Mouse (Mus musculus) heart, postnatal 25 days (tissue): Measurements from ENCODE around the gene 4930426L09Rik. TPM values are rescaled to one million over a fixed set of nuclear protein-coding genes. Genes with fewer than 3 reads are reported as not detected.
A peak's percentile ranks its signal among the peaks of the same experiment; 100 is the strongest.

Experiments used
- DNase-seq: peaks from one replicate; pipeline ENCODE4 v3.0.0; 2022; ENCODE audit warnings: low spot score
- intact Hi-C: fragments of 180-260 bp; cut with DNase I; formaldehyde crosslinking; loops from one replicate; pipeline ENCODE4 v1.15.1; 2025
- total RNA-seq, 2 experiments: library from RNA; stranded (reverse); gene quantifications; 2 replicates each; pipeline ENCODE4 v1.2.3; 2021

4930426L09Rik gene
- under 1 TPM in 1 of 2 experiments, not detected in 1; 0.17 TPM for total RNA-seq

GRCm38 (mm10) chr2:18998054-18998478, at the start of gene 4930426L09Rik, which contains the start of gene Pip4k2a:
4930426L09Rik (plus strand) TSS chr2:18998343.
Pip4k2a (minus strand) TSS chr2:18998126.
- DNase-seq = peak; percentile 90
- intact Hi-C loops = loop anchor here (5.0 to 10.0 kb wide), 6 partner anchors 46 to 411 kb away; partner anchors contain the start of gene Spag6

GRCm38 (mm10) chr2:18948741-18949140, 49.4 kb upstream of the 4930426L09Rik start:
- intact Hi-C loops = no loop called here
- DNase-seq = no peak

GRCm38 (mm10) chr2:18950758-18951157, 47.4 kb upstream of the 4930426L09Rik start:
- DNase-seq = no peak
- intact Hi-C loops = loop anchor here (5.0 kb wide), 1 partner anchor 47 kb away; the partner anchor contains the start of genes 4930426L09Rik and Pip4k2a

- intact Hi-C loops = loop anchor here (5.0 kb wide), 1 partner anchor 45 kb away; the partner anchor contains the start of genes 4930426L09Rik and Pip4k2a
Observed at GRCm38 (mm10) chr2:18952102-18952673, 46.0 kb upstream of the 4930426L09Rik start.

GRCm38 (mm10) chr2:18954422-18954821, 43.7 kb upstream of the 4930426L09Rik start:
- no peak for DNase-seq
- intact Hi-C loops = loop anchor here (5.0 kb wide), 1 partner anchor 43 kb away; the partner anchor contains the start of genes 4930426L09Rik and Pip4k2a

More at GRCm38 (mm10) chr2:18952102-18952673, 46.0 kb upstream of the 4930426L09Rik start:
- DNase-seq = no peak

DNA sequence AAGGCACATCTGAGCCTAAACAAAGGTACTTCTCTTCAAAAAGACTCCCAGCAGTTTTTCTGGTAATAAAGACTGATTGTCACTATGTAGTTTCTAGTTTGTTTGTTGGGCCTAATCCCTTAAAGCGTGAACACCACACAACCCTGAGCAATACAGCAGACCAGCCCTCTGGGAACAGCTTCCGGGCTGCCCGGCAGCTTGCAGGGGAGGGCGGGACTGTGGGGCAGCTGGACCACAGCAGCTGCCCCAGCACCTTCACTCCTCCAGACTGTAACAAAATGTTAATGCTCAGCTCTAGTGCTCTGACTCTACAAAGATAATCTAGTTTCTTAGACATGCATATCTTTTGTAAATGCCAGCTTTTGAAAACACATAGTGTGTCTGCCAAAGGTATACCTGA, 43.1 kb upstream of the 4930426L09Rik start:
- intact Hi-C loops = no loop called here
- DNase-seq = no peak

DNA sequence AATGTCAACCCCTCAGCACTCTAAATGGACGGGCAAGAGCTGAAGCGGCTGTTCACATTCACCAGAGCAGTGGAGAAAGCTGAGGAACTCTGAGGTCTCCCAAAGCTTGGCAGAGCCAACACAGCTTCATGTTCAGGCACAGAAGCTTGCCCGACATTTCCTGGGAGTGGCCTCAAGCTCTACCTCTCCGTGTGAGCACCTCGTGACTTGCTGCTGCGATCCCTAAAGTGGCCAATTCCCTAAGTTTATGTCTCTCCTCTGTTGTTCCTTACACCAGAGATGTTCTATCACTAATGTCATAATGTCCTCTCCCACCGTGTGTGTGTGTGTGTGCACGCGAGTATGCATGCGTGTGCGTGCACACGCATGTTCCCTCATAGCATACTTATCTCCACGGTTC, 42.5 kb upstream of the 4930426L09Rik start:
- intact Hi-C loops = no loop called here
- DNase-seq = no peak

- DNase-seq = no peak
- intact Hi-C loops = no loop called here
Observed at GRCm38 (mm10) chr2:18956424-18956823, 41.7 kb upstream of the 4930426L09Rik start.

DNA sequence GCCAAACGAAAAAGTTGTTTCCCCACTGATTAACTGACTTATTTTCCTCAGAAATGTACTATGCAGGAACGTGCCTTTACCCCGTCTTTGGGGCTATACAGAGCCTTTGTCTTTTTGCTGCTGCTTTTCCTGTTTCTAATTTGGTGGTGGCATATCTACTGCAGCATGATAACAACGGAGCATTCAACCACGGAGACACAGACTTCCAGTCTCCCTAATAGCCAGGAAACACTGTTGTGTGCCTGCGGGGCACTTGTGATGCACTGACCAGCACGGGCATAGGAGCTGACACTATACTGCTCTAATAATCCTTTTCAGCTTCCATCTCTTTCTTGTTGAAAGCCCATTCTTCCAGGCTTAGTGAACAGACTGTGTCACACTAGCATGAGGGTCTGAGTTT, 41.2 kb upstream of the 4930426L09Rik start:
- no peak for DNase-seq
- intact Hi-C loops = no loop called here

DNA sequence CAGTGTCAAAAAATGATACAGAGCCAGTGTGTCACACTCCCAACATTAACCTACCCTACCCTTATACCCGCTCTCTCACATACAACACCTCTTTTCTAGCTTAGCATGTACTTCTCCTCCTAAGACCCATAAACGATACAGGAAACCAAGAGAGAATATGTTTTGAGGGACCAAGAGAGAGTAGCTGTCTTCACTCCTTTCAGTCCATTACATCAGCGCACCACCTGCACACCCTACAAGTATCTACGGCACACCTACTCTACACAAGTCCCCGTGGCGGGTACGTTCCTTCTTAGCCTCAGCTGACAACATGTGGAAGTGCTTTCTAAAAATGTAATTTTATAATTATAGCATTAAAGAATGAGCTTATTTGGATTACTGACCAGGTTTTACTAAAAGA, 40.7 kb upstream of the 4930426L09Rik start:
- no peak for DNase-seq
- intact Hi-C loops = no loop called here

GRCm38 (mm10) chr2:18958044-18958443, 40.1 kb upstream of the 4930426L09Rik start:
- no peak for DNase-seq
- intact Hi-C loops = no loop called here

DNA sequence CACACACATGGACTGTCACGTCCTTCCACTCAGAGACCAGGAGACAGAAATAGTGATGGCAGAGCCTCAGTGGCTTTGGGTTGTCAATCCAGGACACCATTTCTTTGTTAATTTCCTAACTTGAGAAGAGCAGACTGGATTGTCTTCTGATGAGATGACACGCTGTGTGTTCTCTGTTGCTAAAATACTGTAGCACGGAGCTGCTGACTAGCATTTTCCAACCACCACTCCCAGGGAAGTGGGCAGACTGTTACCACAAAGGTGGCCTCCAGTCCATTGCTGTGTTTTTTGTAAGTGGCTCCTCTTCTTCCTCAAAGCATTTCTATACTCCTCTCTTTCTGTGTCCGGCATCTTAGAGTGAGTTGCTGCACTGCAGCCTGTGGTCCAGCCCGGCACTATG, 39.6 kb upstream of the 4930426L09Rik start:
- no peak for DNase-seq
- intact Hi-C loops = no loop called here

- DNase-seq = no peak
- intact Hi-C loops = no loop called here
Observed at GRCm38 (mm10) chr2:18959008-18959407, 39.1 kb upstream of the 4930426L09Rik start.

- DNase-seq = no peak
- intact Hi-C loops = no loop called here
Observed at GRCm38 (mm10) chr2:18959558-18959957, 38.6 kb upstream of the 4930426L09Rik start.

DNA sequence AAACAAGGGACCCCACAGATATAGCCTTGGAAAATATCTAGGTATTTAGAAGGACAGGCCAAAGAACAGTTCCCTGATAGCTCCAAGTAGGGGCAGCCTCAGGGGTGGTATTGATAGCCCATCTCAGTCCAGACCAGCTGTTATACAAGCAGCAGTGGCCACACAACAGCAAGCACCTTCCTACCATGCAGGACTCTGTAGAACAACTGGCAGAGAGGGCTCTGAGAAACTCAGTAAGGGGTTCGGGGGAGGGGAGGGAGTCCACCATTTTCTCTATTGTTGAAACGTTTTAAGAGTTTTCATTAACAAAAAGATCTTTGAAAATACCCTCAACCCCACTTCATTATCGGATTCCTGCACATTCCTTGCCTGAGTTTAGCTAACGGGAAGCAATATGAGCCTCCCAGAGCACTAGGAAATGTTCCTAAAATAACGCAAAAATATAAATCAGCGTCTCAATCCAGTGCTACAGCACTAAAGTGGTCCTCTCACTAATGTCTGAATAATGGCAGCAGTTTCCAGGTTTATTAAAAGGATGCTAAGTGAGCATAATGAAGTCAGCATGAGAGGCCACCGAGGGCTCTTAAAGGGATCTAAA, 37.7 kb upstream of the 4930426L09Rik start:
- DNase-seq = no peak
- intact Hi-C loops = no loop called here

GRCm38 (mm10) chr2:18962502-18962901, 35.6 kb upstream of the 4930426L09Rik start:
- intact Hi-C loops = no loop called here
- no peak for DNase-seq

- DNase-seq = no peak
- intact Hi-C loops = no loop called here
Observed at GRCm38 (mm10) chr2:18963286-18964040, 34.7 kb upstream of the 4930426L09Rik start.

GRCm38 (mm10) chr2:18965108-18965507, 33.0 kb upstream of the 4930426L09Rik start:
- intact Hi-C loops = no loop called here
- DNase-seq = no peak

DNA sequence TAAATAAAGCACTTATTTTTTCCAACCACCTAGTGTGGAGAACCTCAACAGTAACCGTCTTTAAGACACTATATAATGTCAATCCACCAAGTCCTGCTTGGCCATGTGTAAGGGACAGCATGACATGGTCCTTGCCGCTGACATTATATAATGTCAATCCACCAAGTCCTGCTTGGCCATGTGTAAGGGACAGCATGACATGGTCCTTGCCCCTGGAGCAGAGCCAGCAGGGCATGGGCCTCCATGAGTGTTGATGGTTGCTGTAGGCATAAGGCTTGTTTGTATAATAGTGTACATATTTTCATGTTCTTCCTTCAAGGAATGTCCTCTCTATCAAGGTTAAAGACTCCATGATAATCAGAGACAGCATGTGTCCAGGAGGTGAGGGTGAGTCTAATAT, 32.2 kb upstream of the 4930426L09Rik start:
- intact Hi-C loops = no loop called here

DNA sequence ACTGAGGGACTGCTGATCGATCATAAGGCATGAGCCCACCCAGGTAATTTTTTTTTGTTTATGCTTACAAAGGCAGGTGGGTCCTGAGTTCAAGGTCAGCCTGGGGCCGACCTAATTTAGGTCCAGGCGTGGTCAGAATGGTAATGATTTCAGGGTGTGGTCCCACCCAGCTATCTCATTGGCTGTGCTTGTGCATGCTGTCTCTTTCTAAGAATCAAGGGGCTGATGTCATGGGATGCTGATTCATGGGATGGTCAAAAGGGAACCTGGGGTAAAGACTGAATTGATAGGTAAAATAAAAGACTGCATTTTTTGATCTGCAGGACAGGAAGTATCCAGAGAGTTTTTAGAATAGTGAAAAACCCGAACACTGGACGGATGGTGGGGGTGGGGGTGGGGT, 31.6 kb upstream of the 4930426L09Rik start:
- DNase-seq = no peak
- intact Hi-C loops = no loop called here

More for the DNA sequence above, 32.2 kb upstream of the 4930426L09Rik start:
- DNase-seq = no peak
